Mouse (Mus musculus) stomach, postnatal 0 days (tissue): ENCODE data around the gene Parp14. TPM values are rescaled to one million over a fixed set of nuclear protein-coding genes. Genes with fewer than 3 reads are reported as not detected.

Source experiments
- ATAC-seq: fragments of 200-750 bp; cut with Nextera tagmentation; 2 replicates; pipeline ENCODE4 v1.8.0; 2017; ENCODE audit not compliant: low FRiP score, low TSS enrichment
- DNase-seq: peaks from one replicate; pipeline ENCODE4 v3.0.0-alpha.2; 2016; ENCODE audit warnings: low spot score
- H3K27ac ChIP-seq: fragments of 300-500 bp; sonication (generic); replicated peaks from 2 replicates; pipeline ENCODE4 v1.5.1; 2014; ENCODE audit warnings: mild to moderate bottlenecking, control low read depth
- H3K27me3 ChIP-seq: fragments of 300-500 bp; sonication (generic); 2 replicates; pipeline ENCODE4 v1.6.1; 2014; ENCODE audit warnings: low read length; ENCODE audit not compliant: control insufficient read depth, insufficient read depth
- H3K36me3 ChIP-seq: fragments of 300-500 bp; sonication (generic); 2 replicates; pipeline ENCODE4 v1.6.1; 2014; ENCODE audit warnings: low read length, mixed read lengths; ENCODE audit not compliant: control insufficient read depth, insufficient read depth
- H3K4me1 ChIP-seq: fragments of 300-500 bp; sonication (generic); replicated peaks from 2 replicates; pipeline ENCODE4 v1.6.1; 2014; ENCODE audit warnings: antibody characterized with exemption; ENCODE audit not compliant: control insufficient read depth, insufficient read depth
- H3K4me2 ChIP-seq: fragments of 300-500 bp; sonication (generic); replicated peaks from 2 replicates; pipeline ENCODE4 v1.6.1; 2014; ENCODE audit warnings: low read depth, mild to moderate bottlenecking, control low read depth, moderate library complexity
- H3K4me3 ChIP-seq: fragments of 300-500 bp; sonication (generic); 2 replicates; pipeline ENCODE4 v1.5.1; 2014; ENCODE audit warnings: low read depth, low read length, control low read depth
- H3K9ac ChIP-seq: fragments of 300-500 bp; sonication (generic); 2 replicates; pipeline ENCODE4 v1.6.1; 2014; ENCODE audit warnings: mild to moderate bottlenecking, low read length, control low read depth, mixed read lengths
- H3K9me3 ChIP-seq: fragments of 300-500 bp; sonication (generic); 2 replicates; pipeline ENCODE4 v1.6.1; 2016; ENCODE audit warnings: low read length; ENCODE audit not compliant: control insufficient read depth
- CTCF ChIP-seq: IDR thresholded peaks from 2 replicates; pipeline ENCODE4 v1.5.1; 2016; ENCODE audit warnings: antibody characterized with exemption, low read depth, mild to moderate bottlenecking, moderate library complexity
- EP300 ChIP-seq: optimal IDR thresholded peaks from 2 replicates; pipeline ENCODE3; 2016; ENCODE audit warnings: antibody characterized with exemption
- WGBS: fragments of 180-500 bp; shearing (Covaris S2); extraction: QIAGEN DNeasy Blood & Tissue Kit; methylation state at CpG from one replicate; pipeline ENCODE4 v1.1.7; 2014; 5-methylcytosine and 5-hydroxymethylcytosine counted together
- polyA plus RNA-seq: library from polyadenylated mRNA; unstranded; fragments of >200 nt; fragmentation: Nextera tagmentation; extraction: Ambion mirVana; gene quantifications from 2 replicates; pipeline ENCODE4 v1.2.1, GENCODE M21; 2015

Parp14 gene
- polyA plus RNA-seq, 1 experiment from 2014 or later, result 1.4 TPM

DNA sequence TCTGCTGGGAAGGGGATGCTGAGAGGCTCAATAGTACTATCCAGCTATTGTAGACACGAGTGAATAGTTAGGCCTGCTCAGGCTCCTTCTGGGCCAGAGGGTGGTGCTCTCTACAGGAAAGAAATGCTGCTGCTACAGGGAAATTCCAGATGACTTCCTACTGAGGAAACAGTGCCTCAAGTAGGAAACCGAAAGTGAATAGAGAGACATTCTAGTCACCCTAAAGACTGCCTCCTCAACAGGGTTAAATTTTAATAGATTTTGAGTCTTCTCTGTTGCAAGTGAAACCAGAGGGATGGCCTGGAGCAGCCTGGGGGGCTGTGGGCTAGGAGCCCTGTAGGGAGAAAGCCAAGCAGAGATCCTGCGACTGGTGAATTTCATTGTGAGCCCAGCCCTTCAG lies 2.2 kb downstream of the Parp14 start:
- Histone ChIP-seq H3K9me3 (no peaks in the 10 kb centered on the region), H3K27ac (no peak overlapping the region), H3K4me1 (no peaks in the 10 kb centered on the region), H3K4me2 (peak overlapping the region; percentile 8; the same call in 1 of the 2 replicates), H3K9ac (no peak overlapping the region), H3K4me3 (no peak overlapping the region), H3K27me3 (no peaks in the 10 kb centered on the region), H3K36me3 (no peaks in the 10 kb centered on the region)
- ATAC-seq, result peak; percentile 61
- no peak for TF ChIP-seq EP300
- TF ChIP-seq CTCF, result peak; percentile 61
- 36% methylated on average over 3 of the region's 3 CpGs for WGBS
- DNase-seq, result no peak

DNA sequence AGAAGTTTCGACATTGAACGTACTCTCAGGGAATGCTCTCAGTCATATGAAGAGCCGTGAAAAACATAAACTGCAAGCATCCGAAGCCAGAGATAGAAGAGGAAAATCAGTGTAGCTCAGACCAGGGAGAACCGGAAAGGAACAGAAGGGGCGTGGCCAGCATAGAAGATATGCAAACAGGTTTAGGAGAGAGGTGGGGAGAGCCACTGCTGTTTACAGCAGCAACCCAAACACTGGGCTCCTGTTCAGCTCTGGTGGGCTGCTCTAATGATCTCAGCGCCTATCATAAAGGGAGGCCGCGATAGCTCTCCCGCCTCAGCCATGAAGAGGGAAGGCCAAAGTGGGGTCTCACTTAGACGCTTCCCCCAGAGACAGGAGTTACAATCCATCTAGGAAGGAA lies 3.6 kb downstream of the Parp14 start:
- Histone ChIP-seq H3K9ac (no peak overlapping the region), H3K9me3 (no peaks in the 10 kb centered on the region), H3K27ac (no peak overlapping the region), H3K4me3 (no peak overlapping the region), H3K36me3 (no peaks in the 10 kb centered on the region), H3K4me1 (no peaks in the 10 kb centered on the region), H3K27me3 (no peaks in the 10 kb centered on the region), H3K4me2 (no peak overlapping the region)
- 73% methylated on average over 11 of the region's 11 CpGs for WGBS
- DNase-seq (no peak), ATAC-seq (no peak)
- no peak for TF ChIP-seq CTCF
- TF ChIP-seq EP300, result no peak

DNA sequence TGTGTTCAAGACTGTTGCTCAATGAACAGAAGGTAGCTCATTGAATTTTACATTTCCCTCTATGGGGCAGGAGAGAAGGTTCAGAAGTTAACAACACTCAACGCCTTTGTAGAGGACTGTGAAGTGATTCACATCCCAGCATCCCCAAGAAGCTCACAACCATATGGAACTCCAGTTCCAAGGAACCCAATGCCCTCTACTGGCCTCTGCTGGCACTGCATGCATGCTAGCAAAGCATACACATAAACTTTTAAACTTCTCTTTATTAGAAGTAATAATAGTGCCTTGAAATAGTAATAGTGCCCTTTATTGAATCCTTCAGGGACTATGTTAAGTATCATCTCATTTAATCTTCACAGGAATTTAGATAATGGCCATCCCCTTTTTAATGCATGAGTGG lies 9.3 kb downstream of the Parp14 start:
- Histone ChIP-seq H3K27me3 (no peaks in the 10 kb centered on the region), H3K4me2 (no peak overlapping the region), H3K9ac (no peak overlapping the region), H3K27ac (no peak overlapping the region), H3K9me3 (no peaks in the 10 kb centered on the region), H3K36me3 (no peaks in the 10 kb centered on the region), H3K4me1 (no peaks in the 10 kb centered on the region), H3K4me3 (no peak overlapping the region)
- DNase-seq (no peak), ATAC-seq (no peak)
- WGBS, result 96% methylated on average over 1 of the region's 1 CpGs
- TF ChIP-seq CTCF (peak; percentile 61), EP300 (no peak)

DNA sequence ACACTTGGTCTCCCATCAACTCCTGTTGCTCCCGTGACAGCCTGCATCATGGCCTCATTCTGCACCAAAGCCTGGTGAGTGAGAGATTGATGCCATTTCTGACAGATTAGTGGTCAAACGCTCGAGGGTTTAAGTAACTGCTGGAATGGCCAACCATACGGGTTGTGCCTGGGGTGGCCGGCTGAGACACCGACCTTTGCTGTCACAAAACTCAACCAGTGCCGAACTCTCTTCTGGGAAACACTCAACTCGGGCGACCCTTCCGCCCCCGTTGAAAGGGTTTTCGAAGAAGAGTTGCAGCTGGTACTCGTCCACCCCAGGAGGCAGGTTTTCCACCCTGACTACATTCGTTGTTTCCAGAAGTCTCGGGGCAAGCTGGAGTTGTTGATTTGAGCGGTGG lies 11.1 kb downstream of the Parp14 start:
- Histone ChIP-seq H3K36me3 (no peaks in the 10 kb centered on the region), H3K9ac (no peak overlapping the region), H3K4me3 (no peak overlapping the region), H3K27ac (no peak overlapping the region), H3K9me3 (no peaks in the 10 kb centered on the region), H3K4me1 (no peaks in the 10 kb centered on the region), H3K27me3 (no peaks in the 10 kb centered on the region), H3K4me2 (no peak overlapping the region)
- TF ChIP-seq CTCF (no peak), EP300 (no peak)
- DNase-seq (no peak), ATAC-seq (no peak)
- 61% methylated on average over 16 of the region's 16 CpGs for WGBS

DNA sequence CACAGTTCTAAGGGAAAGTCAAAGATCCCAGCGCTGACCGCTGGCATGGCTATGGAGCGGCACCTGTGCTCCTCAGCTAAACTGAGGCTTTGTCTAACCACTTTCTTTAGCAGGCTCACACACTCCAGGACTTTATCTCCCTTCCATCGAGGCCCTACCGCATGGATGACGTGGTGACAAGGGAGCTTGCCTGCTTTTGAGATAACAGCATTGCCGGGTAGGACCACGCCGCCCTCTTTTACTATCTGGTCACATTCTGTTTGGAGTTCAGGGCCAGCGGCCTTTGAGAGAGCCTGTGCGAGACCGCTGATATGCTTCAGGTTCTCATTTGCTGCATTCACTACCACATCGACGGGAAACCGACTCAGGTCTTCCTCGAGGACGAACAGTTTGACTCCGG lies 14.6 kb downstream of the Parp14 start:
- H3K4me2 ChIP-seq, result no peak overlapping the region
- TF ChIP-seq CTCF (no peak), EP300 (no peak)
- H3K27me3 ChIP-seq, result no peaks in the 10 kb centered on the region
- no peaks in the 10 kb centered on the region for H3K36me3 ChIP-seq
- no peak overlapping the region for H3K27ac ChIP-seq
- no peaks in the 10 kb centered on the region for H3K4me1 ChIP-seq
- ATAC-seq (no peak), DNase-seq (no peak)
- no peaks in the 10 kb centered on the region for H3K9me3 ChIP-seq
- no peak overlapping the region for H3K9ac ChIP-seq
- WGBS, result 80% methylated on average over 18 of the region's 18 CpGs
- no peak overlapping the region for H3K4me3 ChIP-seq

DNA sequence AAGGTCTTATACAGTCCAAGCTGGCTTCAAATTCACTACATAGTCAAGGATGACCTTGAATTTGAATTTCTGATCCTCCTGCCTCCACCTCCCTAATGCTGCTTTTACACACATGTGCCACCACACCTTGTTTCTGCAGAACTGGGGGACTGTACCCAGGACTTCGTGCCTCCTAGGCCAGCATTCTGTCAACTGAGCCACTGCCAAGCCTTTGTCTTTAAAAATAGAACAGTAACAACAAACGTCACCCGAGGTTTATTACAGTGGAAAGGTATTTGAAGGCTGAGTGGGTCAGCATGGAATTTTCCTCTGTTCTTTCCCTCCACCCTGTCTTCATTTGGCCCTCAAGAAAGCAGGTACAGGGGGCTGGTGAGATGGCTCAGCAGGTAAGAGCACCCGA lies 15.5 kb downstream of the Parp14 start:
- Histone ChIP-seq H3K27ac (no peak overlapping the region), H3K4me3 (no peak overlapping the region), H3K36me3 (no peaks in the 10 kb centered on the region), H3K9me3 (no peaks in the 10 kb centered on the region), H3K4me2 (no peak overlapping the region), H3K4me1 (no peaks in the 10 kb centered on the region), H3K27me3 (no peaks in the 10 kb centered on the region), H3K9ac (no peak overlapping the region)
- ATAC-seq, result no peak
- 67% methylated on average over 4 of the region's 4 CpGs for WGBS
- no peak for DNase-seq
- TF ChIP-seq CTCF (no peak), EP300 (no peak)

DNA sequence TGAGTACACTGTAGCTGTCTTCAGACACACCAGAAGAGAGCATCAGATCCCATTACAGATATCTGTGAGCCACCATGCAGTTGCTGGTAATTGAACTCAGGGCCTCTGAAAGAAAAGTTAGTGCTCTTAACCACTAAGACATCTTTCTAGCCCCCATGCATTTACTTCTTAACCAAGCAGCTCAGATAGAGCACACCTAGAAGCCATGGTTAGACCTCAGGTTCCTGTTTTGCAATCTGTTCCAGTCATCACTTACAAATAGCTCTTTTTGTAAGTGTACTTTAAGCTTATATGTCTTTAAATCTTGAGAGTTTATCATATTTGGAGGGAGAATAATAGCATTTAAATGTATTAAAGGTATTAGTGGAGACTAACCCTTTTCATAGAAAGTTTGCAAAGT lies 24.2 kb downstream of the Parp14 start:
- Histone ChIP-seq H3K27me3 (no peaks in the 10 kb centered on the region), H3K9ac (no peak overlapping the region), H3K36me3 (no peaks in the 10 kb centered on the region), H3K4me1 (no peaks in the 10 kb centered on the region), H3K9me3 (no peaks in the 10 kb centered on the region), H3K4me3 (no peak overlapping the region), H3K4me2 (no peak overlapping the region), H3K27ac (no peak overlapping the region)
- no peak for ATAC-seq
- no peak for DNase-seq
- TF ChIP-seq CTCF, result no peak
- no peak for TF ChIP-seq EP300
